Mouse (Mus musculus): ENCODE measurements around the gene Eif4g3.

Gene Eif4g3

GRCm38 (mm10) chr4:138102413-138102812 is 109.6 kb downstream of the Eif4g3 start:
- DNase-seq = no peak

DNA sequence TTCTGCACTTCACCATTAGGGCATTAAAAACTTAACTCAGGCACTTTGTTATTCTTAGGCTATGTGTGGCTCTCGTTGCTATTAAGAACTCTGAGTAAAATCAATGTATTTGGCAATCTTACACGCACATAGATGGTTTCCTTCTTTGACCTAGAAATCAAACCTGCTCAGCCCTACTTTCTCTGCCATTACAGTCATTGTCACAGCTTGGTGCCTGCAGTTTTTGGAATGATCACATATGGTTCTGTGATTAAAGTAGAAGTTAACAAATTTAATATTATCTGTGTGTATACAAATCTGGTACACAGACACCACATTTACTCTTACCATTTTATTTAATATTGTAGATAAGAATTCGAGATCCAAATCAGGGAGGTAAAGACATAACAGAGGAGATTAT is 112.1 kb downstream of the Eif4g3 start:
- no peak for DNase-seq

GRCm38 (mm10) chr4:138107441-138108409 is 114.9 kb downstream of the Eif4g3 start:
- peak; percentile 54 to 80 for DNase-seq

DNA sequence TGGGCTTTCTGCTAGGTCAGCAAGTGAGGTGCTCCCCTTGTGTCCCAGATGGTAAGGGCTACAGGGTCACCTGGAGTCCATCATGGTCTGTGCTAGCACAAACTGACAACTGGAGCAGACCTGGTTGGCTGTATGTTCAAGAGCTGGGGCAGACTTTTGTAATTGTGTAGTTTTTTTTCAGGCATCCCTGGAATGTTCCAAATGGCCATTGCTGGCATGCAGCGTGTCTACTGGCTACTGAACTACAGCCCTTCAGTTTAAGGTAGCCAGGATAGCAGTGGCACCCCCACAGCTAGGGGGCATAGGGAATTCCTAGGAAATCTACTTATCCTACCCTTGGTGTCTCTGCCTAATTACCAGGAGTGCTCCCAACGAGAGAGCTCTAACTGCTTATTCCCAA is 115.7 kb downstream of the Eif4g3 start:
- DNase-seq = no peak

- DNase-seq = no peak
Observed at GRCm38 (mm10) chr4:138109332-138109731, 116.5 kb downstream of the Eif4g3 start.

- no peak for DNase-seq
Observed at GRCm38 (mm10) chr4:138111858-138112257, 119.0 kb downstream of the Eif4g3 start.

DNA sequence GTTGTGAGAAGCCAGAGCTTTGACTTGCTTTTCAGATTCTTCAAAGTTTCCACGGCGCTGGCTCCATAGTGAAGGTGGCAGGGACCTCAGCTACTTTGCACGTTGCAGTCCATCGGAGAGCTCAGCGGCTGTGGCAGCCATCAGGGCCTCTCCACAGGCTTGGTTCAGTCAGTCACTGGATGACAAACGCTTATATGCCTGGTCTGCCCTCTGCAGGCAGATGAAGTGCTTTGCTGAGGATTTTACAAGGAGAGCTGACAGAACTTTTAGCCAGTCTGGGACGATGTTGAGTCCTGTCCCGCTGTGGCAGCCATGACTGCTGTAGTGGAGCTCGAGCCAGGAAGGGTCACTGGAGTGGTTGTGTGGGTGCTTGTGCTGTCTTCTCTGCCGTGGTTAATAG is 126.9 kb downstream of the Eif4g3 start:
- peak; percentile 44 to 48 for DNase-seq

GRCm38 (mm10) chr4:138124046-138124445 is 131.2 kb downstream of the Eif4g3 start:
- DNase-seq = peak; percentile 63 to 71

GRCm38 (mm10) chr4:138127371-138127770 is 134.5 kb downstream of the Eif4g3 start:
- DNase-seq = no peak

DNA sequence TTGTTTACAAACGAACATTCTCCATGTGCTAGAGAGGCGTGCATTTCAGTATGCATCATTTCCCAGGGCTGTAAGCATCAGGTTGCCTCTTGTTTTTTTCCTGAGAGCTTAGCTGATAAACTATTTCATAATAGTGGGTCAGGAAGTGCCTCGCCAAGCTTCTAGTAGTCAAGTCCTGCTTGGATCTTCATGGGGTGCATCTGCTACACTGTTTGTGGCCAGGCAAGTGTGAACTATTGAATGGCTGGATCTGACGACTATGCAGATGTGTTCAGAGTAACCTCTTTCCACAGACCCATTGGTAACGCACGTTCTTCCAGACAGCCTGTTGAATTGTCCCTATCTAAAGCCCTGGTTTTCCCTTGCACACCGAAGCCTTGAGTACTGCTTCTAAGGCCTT is 135.0 kb downstream of the Eif4g3 start:
- DNase-seq = no peak

- no peak for DNase-seq
Observed at GRCm38 (mm10) chr4:138130149-138130548, 137.3 kb downstream of the Eif4g3 start.

- no peak for DNase-seq
Observed at GRCm38 (mm10) chr4:138131226-138131625, 138.4 kb downstream of the Eif4g3 start.

DNA sequence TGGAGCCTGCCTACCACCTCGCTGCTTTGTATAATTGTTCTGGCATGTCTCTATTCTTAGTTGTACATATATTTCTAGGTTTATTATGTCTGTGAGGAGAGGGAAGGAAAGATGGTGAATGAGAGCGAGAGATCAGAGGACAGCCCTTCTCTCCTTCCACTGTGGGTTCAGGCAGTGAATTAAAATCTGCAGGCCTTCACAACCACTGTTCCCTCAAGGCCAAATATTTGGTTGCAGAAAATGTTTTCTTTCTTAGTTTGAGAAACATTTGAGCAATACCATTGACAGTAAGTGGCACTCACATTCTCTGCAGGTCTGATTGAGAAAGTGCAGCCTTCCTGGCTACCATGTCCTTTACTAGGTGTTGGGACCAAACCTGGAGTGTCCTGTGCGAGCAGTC is 138.9 kb downstream of the Eif4g3 start:
- no peak for DNase-seq

DNA sequence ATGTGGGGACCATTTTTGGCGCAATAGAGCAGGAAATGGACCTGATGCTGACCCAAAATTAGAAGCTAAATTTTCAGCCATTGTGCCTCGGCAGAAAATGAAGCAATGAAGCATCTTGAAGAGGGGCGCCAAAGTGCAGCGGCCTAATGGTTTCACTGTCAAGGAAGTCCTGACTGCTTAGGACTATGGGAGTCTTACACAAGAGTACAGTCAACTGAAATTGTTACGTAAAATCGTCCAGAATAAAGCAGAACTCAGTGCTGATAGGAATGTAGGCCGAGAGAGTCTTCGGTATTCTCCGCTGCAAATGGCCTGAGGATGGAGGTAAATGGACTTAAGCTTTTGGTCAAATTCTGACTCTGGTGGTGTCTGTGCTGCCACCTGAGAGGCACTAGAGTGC is 140.5 kb downstream of the Eif4g3 start:
- DNase-seq = no peak

DNA sequence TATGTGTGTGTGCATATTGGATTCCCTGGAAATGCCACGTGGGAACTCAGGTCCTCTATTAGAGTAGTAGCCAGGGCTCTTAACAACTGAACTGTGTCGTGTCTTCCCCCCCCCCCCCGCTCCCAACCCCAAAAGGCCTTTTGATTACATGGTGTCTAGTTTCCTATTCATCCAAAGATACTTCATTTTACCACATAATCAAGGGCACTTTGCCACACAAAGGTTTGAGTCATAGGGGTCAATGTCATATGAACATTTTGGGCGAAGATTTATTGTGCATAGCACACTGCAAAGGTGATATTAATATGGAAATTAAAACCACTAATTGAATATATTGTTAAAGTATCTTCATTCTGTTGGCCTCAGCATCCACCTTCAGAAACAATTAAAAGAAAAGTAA is 144.5 kb downstream of the Eif4g3 start:
- no peak for DNase-seq

- DNase-seq = no peak
Observed at GRCm38 (mm10) chr4:138137804-138138203, 145.0 kb downstream of the Eif4g3 start.

GRCm38 (mm10) chr4:138138219-138138618 is 145.4 kb downstream of the Eif4g3 start:
- no peak for DNase-seq

GRCm38 (mm10) chr4:138141358-138141757 is 148.5 kb downstream of the Eif4g3 start:
- no peak for DNase-seq

DNA sequence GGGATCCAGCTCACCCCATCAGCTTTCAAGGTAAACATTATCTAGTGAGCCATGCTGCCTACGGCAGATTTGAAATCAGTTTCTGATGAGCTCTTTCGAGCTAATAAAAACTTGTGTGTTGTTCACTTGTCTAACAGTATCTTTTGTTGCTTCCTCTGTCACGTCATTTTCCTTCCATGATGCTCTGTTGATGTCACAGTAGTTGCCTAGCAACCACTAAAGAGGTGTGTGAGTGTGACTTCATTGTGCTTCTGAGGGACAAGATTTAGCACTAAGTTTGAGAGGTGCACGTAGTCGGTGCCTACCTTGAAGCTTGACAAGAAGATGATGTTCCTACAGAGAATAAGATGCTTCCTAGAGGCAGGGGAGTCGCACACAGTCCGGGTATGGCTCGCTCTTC is 154.4 kb downstream of the Eif4g3 start:
- DNase-seq = no peak

- DNase-seq = no peak
Observed at GRCm38 (mm10) chr4:138149977-138150376, 157.2 kb downstream of the Eif4g3 start.

- no peak for DNase-seq
Observed at GRCm38 (mm10) chr4:138151226-138151625, 158.4 kb downstream of the Eif4g3 start.

DNA sequence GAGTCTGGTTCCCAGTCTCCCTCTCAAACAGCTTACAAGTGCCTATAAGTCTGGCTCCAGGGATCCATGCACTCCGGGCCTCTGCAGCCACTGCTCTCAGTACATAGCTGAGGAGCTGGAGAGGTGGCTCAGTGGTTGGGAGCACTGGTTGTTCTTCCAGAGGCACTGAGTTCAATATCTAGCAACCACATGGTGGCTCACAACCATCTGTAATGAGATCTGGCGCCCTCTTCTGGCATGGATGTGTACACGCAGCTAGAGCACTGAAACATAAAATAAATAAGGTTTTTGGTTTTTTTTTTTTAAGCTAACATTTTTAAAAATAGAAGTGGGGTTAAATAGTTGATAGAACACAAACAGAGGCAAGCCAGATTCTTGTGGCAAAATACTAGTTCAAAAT is 161.2 kb downstream of the Eif4g3 start:
- DNase-seq = peak; percentile 20 to 27

DNA sequence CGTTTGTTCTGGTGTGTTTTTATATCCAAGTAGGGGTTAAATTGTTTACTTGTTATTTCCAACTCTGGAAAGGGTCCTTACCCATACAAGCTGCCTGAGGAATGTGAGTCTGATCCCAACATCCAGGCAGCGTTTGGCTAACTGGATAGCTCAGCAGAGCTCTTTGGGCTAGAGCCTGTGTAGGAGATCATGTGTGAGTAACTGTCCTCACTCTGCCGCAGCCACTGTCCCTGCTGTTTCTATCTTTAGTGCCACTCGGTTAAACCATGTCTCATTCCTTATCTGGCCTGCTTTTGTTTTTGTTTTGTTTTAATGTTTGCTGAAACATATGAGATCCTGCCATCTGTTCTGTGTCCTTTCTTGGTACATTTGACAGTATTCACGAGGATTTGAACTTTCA is 168.1 kb downstream of the Eif4g3 start:
- DNase-seq = no peak

DNA sequence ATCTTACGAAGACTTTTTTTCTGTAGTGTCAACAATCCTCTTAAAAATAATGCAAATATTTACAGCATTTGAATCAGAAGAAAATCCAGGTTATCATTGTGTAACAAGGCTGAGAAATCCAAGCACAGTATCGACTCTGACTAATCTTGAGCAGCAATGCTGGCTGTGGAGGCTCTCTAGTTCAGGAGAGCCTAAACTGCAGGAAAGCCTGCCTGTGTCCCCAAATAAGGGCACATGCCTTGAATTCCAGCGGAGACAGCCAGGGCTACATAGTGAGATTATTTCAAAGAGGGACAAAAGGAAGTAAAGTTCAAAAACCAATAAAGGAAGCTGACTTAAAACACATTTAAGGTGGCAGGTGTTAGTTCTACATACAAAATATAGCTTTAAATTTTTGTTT is 168.7 kb downstream of the Eif4g3 start:
- no peak for DNase-seq

DNA sequence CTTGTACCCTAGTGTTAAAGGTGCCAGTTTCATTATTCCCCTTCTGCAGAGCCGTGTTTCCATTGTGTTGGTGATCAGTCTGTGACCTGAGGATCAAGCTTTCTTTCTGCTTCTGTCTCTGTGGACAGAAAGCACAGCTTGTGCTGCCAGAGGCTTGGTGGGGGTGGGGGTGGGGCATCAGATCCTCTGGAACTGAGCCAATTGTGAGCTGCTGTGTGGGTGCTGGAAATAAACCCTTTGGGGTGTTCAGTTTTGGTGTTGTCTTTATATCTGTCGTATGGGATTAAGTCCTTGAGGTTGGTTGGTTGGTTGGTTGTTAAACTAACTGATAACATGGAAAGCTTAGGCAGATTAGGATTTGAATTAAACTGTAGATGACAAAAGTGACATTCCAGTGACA is 171.0 kb downstream of the Eif4g3 start:
- DNase-seq = no peak
